Mouse (Mus musculus) hindbrain, embryonic 16.5 days (tissue): ENCODE results near the gene Gm8113. TPM values are rescaled to one million over a fixed set of nuclear protein-coding genes. Genes with fewer than 3 reads are reported as not detected.
A peak's percentile ranks its signal among the peaks of the same experiment; 100 is the strongest.
"Not testable (repeated sequence)": the region's sequence is repeated elsewhere in the genome, so short reads cannot be mapped to it uniquely, and the experiment has no call there.

Source experiments
- ATAC-seq: fragments of 200-750 bp; cut with Nextera tagmentation; 2 replicates; pipeline ENCODE4 v1.8.0; 2017; ENCODE audit warnings: moderate TSS enrichment, moderate library complexity
- H3K27ac ChIP-seq: fragments of 300-500 bp; sonication (generic); 2 replicates; pipeline ENCODE4 v1.5.1; 2014; ENCODE audit warnings: low read depth, mild to moderate bottlenecking, control low read depth, low read length, moderate library complexity
- H3K27me3 ChIP-seq: fragments of 300-500 bp; sonication (generic); replicated peaks from 2 replicates; pipeline ENCODE4 v1.6.1; 2014; ENCODE audit warnings: low read length; ENCODE audit not compliant: control insufficient read depth, insufficient read depth
- H3K36me3 ChIP-seq: fragments of 300-500 bp; sonication (generic); 2 replicates; pipeline ENCODE4 v1.6.1; 2014; ENCODE audit warnings: mild to moderate bottlenecking, low read length, moderate library complexity, mixed read lengths; ENCODE audit not compliant: control insufficient read depth, insufficient read depth
- H3K4me1 ChIP-seq: fragments of 300-500 bp; sonication (generic); 2 replicates; pipeline ENCODE4 v1.6.1; 2014; ENCODE audit warnings: low read depth, low read length; ENCODE audit not compliant: control insufficient read depth, insufficient read depth
- H3K4me2 ChIP-seq: fragments of 300-500 bp; sonication (generic); 2 replicates; pipeline ENCODE4 v1.6.1; 2014; ENCODE audit warnings: mild to moderate bottlenecking, low read length, control low read depth, moderate library complexity
- H3K4me3 ChIP-seq: fragments of 300-500 bp; sonication (generic); 2 replicates; pipeline ENCODE4 v1.5.1; 2014; ENCODE audit warnings: mild to moderate bottlenecking, low read length, control low read depth, moderate library complexity
- H3K9ac ChIP-seq: fragments of 300-500 bp; sonication (generic); 2 replicates; pipeline ENCODE4 v1.6.1; 2014; ENCODE audit warnings: low read depth, mild to moderate bottlenecking, control low read depth, low read length, moderate library complexity
- H3K9me3 ChIP-seq: fragments of 300-500 bp; sonication (generic); 2 replicates; pipeline ENCODE4 v1.6.1; 2014; ENCODE audit warnings: mild to moderate bottlenecking, low read length, moderate library complexity; ENCODE audit not compliant: control insufficient read depth
- WGBS: fragments of 180-500 bp; shearing (Covaris S2); extraction: QIAGEN DNeasy Blood & Tissue Kit; methylation state at CpG from one replicate; pipeline ENCODE4 v1.1.7; 2014; 5-methylcytosine and 5-hydroxymethylcytosine counted together
- polyA plus RNA-seq: library from polyadenylated mRNA; unstranded; fragments of >200 nt; fragmentation: Nextera tagmentation; extraction: Ambion mirVana; gene quantifications from 2 replicates; pipeline ENCODE4 v1.2.1, GENCODE M21; 2015

Gm8113 gene
- polyA plus RNA-seq, 1 experiment from 2014 or later: 4.6 TPM

DNA sequence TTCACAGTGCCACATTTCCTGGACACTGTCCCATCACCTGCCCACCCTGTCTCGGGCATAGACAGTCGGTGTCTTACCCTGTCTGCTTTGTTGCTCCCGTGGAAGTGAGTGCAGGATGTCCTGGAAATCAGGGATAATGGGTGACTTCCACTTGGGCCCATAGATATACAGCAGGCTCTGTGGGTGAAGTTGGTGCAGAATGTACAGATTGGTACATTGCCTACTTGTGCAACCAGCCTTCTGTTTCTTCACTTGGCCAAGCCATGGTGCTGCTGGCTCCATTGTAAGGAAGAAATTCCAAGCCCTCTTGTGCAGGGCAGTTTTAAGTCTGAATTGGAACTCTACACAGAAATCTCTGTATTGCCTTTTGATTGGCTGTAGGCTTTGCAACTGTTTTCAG, 1.7 kb upstream of the Gm8113 start, which contains the start of gene Ear10:
Gene Ear10 (minus strand): TSS at position 101 of the 400 bp plus-strand sequence.
- H3K27ac ChIP-seq, H3K4me2 ChIP-seq, H3K4me1 ChIP-seq, H3K27me3 ChIP-seq, H3K9me3 ChIP-seq, H3K4me3 ChIP-seq, ATAC-seq, H3K9ac ChIP-seq, H3K36me3 ChIP-seq: not testable (repeated sequence)
- WGBS: 93% methylated on average over 3 of the region's 3 CpGs

DNA sequence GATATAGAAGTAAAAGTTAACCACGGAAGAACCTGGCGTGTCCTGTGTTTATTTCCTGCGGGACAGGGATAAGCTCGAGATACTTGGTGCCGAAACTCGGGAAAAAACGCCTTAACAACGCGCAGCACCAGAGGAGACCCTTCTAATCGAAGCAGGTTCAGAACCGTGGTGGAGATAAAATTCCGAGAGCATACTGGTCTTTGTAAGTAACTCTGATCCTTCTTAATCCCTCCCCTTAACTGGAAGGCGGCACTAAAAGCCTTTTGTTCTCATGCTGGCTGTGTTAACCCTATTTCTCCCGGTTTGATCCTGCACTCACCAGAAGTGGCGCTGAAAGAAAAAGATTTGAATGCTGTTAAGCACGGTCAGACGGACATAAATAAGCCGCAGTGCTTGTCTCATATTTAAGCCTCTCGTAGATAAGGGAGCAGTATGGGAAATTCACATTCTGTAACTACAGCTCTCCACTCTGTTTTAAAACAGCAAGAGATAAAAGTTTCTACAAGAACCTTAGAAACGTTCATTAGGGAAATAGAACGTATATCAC, 287 bp downstream of the Gm8113 start:
- H3K36me3 ChIP-seq: not testable (repeated sequence)
- WGBS: 4% methylated on average over 21 of the region's 21 CpGs
- peak; percentile 93 for ATAC-seq

GRCm38 (mm10) chr14:43932991-43933390, 7.8 kb downstream of the Gm8113 start:
- not testable (repeated sequence) for H3K9ac ChIP-seq, ATAC-seq, H3K9me3 ChIP-seq, H3K27me3 ChIP-seq, H3K4me1 ChIP-seq, H3K36me3 ChIP-seq, H3K27ac ChIP-seq, H3K4me3 ChIP-seq, H3K4me2 ChIP-seq
- WGBS: 14% methylated on average over 8 of the region's 8 CpGs

More for the DNA sequence above, 287 bp downstream of the Gm8113 start:
- H3K4me2 ChIP-seq: peak overlapping the region; percentile 55
- peak overlapping the region; percentile 44 for H3K4me3 ChIP-seq
- H3K27ac ChIP-seq: peak overlapping the region; percentile 62
- H3K27me3 ChIP-seq, H3K9me3 ChIP-seq, H3K4me1 ChIP-seq: not testable (repeated sequence)
- H3K9ac ChIP-seq: peak overlapping the region; percentile 51

- not testable (repeated sequence) for H3K9me3 ChIP-seq, H3K4me3 ChIP-seq, H3K4me2 ChIP-seq, H3K27me3 ChIP-seq, H3K36me3 ChIP-seq, H3K4me1 ChIP-seq, H3K9ac ChIP-seq, ATAC-seq, H3K27ac ChIP-seq
- 42% methylated on average over 5 of the region's 5 CpGs for WGBS
Measured at GRCm38 (mm10) chr14:43933399-43933798, 8.2 kb downstream of the Gm8113 start.

DNA sequence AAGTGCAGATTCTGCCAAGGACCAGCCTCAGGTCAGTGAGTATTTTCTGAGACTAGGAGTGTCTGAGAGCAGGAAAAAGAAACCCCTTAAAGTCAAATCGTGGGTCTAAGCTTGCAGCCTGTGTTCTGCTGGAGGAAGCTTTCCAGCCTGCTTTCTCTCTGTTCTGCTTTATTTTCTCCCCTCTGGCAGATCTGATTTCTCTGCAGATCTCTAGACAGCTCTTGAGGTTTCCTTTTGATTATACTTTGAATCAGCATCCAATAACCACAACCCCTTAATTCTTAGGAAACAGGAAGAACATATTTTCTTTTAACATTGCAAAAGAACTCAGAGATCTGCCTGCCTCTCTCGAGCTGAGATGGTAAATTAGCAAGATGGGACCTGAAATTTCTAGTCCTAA, 28.2 kb downstream of the Gm8113 start:
- not testable (repeated sequence) for H3K27me3 ChIP-seq, H3K4me2 ChIP-seq, ATAC-seq, H3K4me1 ChIP-seq, H3K27ac ChIP-seq, H3K36me3 ChIP-seq, H3K4me3 ChIP-seq, H3K9me3 ChIP-seq, H3K9ac ChIP-seq
- 62% methylated on average over 2 of the region's 2 CpGs for WGBS

GRCm38 (mm10) chr14:43955074-43955473, 29.9 kb downstream of the Gm8113 start:
- not testable (repeated sequence) for H3K9me3 ChIP-seq, H3K4me1 ChIP-seq, ATAC-seq, H3K36me3 ChIP-seq, H3K4me2 ChIP-seq, H3K9ac ChIP-seq, H3K27me3 ChIP-seq, H3K4me3 ChIP-seq, H3K27ac ChIP-seq
- WGBS: no CpG with 5 or more reads among the region's 1 CpGs

GRCm38 (mm10) chr14:43956769-43957168, 31.6 kb downstream of the Gm8113 start, which contains the start of gene Ang5:
TSS of gene Ang5 (plus strand) at chr14:43957069.
- not testable (repeated sequence) for ATAC-seq, H3K9me3 ChIP-seq, H3K27me3 ChIP-seq, H3K9ac ChIP-seq, H3K4me1 ChIP-seq, H3K4me3 ChIP-seq, H3K36me3 ChIP-seq, H3K27ac ChIP-seq, H3K4me2 ChIP-seq
- WGBS: no CpG with 5 or more reads among the region's 2 CpGs

Other genes starting within 250 kb of the Gm8113 start
- gene Gm8165, start 248.2 kb upstream of the Gm8113 start, polyA plus RNA-seq: not detected in 2 replicates
- 0.46 and 0.64 TPM in 2 replicates for gene Gm7324, start 227.6 kb upstream of the Gm8113 start, polyA plus RNA-seq
- not detected in 2 replicates for gene Gm16506, start 197.9 kb upstream of the Gm8113 start, polyA plus RNA-seq
- gene Gm6526, start 177.5 kb upstream of the Gm8113 start, polyA plus RNA-seq: not detected in 2 replicates
- not detected in 2 replicates for gene Gm8180, start 140.6 kb upstream of the Gm8113 start, polyA plus RNA-seq
- not detected in 2 replicates for gene Ear1, start 49.9 kb upstream of the Gm8113 start, polyA plus RNA-seq
- gene Ear10, start 1.8 kb upstream of the Gm8113 start, polyA plus RNA-seq: not detected in 2 replicates
- not detected in 2 replicates for gene Ang5, start 31.7 kb downstream of the Gm8113 start, polyA plus RNA-seq
- gene Ang6, start 76.9 kb downstream of the Gm8113 start, polyA plus RNA-seq: not detected in 2 replicates
- not detected in 2 replicates for gene Ear2, start 177.3 kb downstream of the Gm8113 start, polyA plus RNA-seq
- not detected in 2 replicates for gene Gm3327, start 198.5 kb downstream of the Gm8113 start, polyA plus RNA-seq